Mouse (Mus musculus) stomach, embryonic 14.5 days (tissue): ENCODE results near the gene Lrp1. TPM values are rescaled to one million over a fixed set of nuclear protein-coding genes. Genes with fewer than 3 reads are reported as not detected.

Experiments
- ATAC-seq: fragments of 200-750 bp; cut with Nextera tagmentation; 2 replicates; pipeline ENCODE4 v1.8.0; 2017; ENCODE audit warnings: low read depth, moderate TSS enrichment; ENCODE audit not compliant: insufficient number of reproducible peaks, insufficient read depth, low FRiP score
- H3K27ac ChIP-seq: fragments of 300-500 bp; sonication (generic); 2 replicates; pipeline ENCODE4 v1.5.1; 2014; ENCODE audit warnings: mild to moderate bottlenecking, low read length, moderate library complexity, mixed read lengths
- H3K27me3 ChIP-seq: fragments of 300-500 bp; sonication (generic); 2 replicates; pipeline ENCODE4 v1.6.1; 2014; ENCODE audit warnings: low read length, control low read depth, mixed read lengths; ENCODE audit not compliant: control insufficient read depth, insufficient read depth
- H3K36me3 ChIP-seq: fragments of 300-500 bp; sonication (generic); 2 replicates; pipeline ENCODE4 v1.6.1; 2014; ENCODE audit warnings: mild to moderate bottlenecking, control low read depth, low read length, moderate library complexity, mixed read lengths; ENCODE audit not compliant: control insufficient read depth, insufficient read depth
- H3K4me1 ChIP-seq: fragments of 300-500 bp; sonication (generic); 2 replicates; pipeline ENCODE4 v1.6.1; 2014; ENCODE audit warnings: low read length, control low read depth, mixed read lengths; ENCODE audit not compliant: control insufficient read depth, insufficient read depth
- H3K4me2 ChIP-seq: fragments of 300-500 bp; sonication (generic); replicated peaks from 2 replicates; pipeline ENCODE4 v1.6.1; 2014; ENCODE audit warnings: low read depth, low read length, control low read depth
- H3K4me3 ChIP-seq: fragments of 300-500 bp; sonication (generic); 2 replicates; pipeline ENCODE4 v1.5.1; 2014; ENCODE audit warnings: low read depth, low read length, control low read depth
- H3K9ac ChIP-seq: fragments of 300-500 bp; sonication (generic); replicated peaks from 2 replicates; pipeline ENCODE4 v1.6.1; 2014; ENCODE audit warnings: low read depth, mild to moderate bottlenecking, control low read depth, low read length, moderate library complexity, mixed read lengths
- H3K9me3 ChIP-seq: fragments of 300-500 bp; sonication (generic); 2 replicates; pipeline ENCODE4 v1.6.1; 2016; ENCODE audit warnings: low read depth, low read length, control low read depth; ENCODE audit not compliant: control insufficient read depth
- WGBS: fragments of 180-500 bp; shearing (Covaris S2); extraction: QIAGEN DNeasy Blood & Tissue Kit; methylation state at CpG from one replicate; pipeline ENCODE4 v1.1.7; 2014; 5-methylcytosine and 5-hydroxymethylcytosine counted together
- polyA plus RNA-seq: library from polyadenylated mRNA; unstranded; fragments of >200 nt; fragmentation: Nextera tagmentation; extraction: Ambion mirVana; gene quantifications from 2 replicates; pipeline ENCODE4 v1.2.1, GENCODE M21; 2014

Lrp1 gene
- polyA plus RNA-seq, 1 experiment from 2014 or later: 98.0 TPM

DNA sequence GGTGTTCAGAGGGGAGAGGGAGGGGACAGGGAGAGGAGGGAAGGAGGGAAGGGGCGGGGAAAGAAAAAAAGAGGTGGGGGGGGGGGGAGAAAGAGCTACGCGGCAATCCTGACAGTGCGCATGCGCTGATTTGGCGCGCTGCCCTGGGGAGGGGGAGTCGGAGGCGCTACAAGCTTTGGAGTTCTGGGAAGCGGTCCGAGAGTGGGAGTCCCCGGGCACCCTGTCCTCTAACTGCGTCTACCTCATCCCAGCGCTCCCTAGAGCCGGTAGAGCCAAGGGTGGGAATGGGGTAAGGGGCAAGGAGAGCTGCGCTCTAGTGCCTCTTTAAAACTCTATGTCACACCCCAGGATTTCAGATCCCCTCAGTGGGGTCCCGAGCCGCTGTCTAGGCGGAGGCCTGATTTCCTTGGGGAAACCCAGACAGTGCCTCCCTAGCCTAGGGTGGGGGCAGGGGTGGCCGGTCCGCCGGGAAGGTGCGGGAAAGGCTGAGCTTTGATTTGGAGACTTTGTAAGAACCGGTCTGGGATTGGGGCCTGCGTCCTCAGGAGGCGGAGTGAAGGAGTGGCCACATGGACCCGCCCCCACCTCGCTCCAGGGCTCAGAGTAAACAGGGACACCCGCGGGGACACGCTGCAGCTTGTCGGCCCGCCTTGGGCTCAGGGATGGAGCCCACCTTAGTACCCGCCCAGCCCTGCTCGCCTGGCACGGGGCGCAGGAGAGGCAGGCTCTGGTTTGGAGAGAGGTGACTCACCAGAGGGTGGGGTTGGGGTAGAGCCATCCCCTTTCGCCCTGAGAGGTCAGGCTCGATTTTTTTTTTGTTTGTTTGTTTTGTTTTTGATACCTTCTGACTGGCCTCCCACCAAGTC lies 476 bp upstream of the Lrp1 start:
- Histone ChIP-seq H3K4me3 (peak overlapping the region; percentile 75), H3K4me1 (peaks cover 33% of the 10 kb centered on the region), H3K27me3 (no peaks in the 10 kb centered on the region), H3K4me2 (peak overlapping the region; percentile 91), H3K36me3 (0 out of 2 replicates have a peak, but pooled peaks cover 4% of the 10 kb centered on the region), H3K27ac (peak overlapping the region; percentile 99), H3K9ac (peak overlapping the region; percentile 61; the same call in 1 of the 2 replicates), H3K9me3 (peaks cover 3% of the 10 kb centered on the region)
- WGBS: under 1% methylated on average over 36 of the region's 39 CpGs
- ATAC-seq: peak; percentile 86

GRCm38 (mm10) chr10:127619941-127620405 lies 975 bp downstream of the Lrp1 start:
- peak overlapping the region; percentile 81 for H3K9ac ChIP-seq
- peak overlapping the region; percentile 75 for H3K4me3 ChIP-seq
- no peaks in the 10 kb centered on the region for H3K27me3 ChIP-seq
- ATAC-seq: no peak
- 3% methylated on average over 11 of the region's 12 CpGs for WGBS
- H3K9me3 ChIP-seq: no peaks in the 10 kb centered on the region
- 0 out of 2 replicates have a peak, but pooled peaks cover 4% of the 10 kb centered on the region for H3K36me3 ChIP-seq
- H3K4me2 ChIP-seq: peak overlapping the region; percentile 91
- peaks cover 48% of the 10 kb centered on the region for H3K4me1 ChIP-seq
- peak overlapping the region; percentile 99 for H3K27ac ChIP-seq

DNA sequence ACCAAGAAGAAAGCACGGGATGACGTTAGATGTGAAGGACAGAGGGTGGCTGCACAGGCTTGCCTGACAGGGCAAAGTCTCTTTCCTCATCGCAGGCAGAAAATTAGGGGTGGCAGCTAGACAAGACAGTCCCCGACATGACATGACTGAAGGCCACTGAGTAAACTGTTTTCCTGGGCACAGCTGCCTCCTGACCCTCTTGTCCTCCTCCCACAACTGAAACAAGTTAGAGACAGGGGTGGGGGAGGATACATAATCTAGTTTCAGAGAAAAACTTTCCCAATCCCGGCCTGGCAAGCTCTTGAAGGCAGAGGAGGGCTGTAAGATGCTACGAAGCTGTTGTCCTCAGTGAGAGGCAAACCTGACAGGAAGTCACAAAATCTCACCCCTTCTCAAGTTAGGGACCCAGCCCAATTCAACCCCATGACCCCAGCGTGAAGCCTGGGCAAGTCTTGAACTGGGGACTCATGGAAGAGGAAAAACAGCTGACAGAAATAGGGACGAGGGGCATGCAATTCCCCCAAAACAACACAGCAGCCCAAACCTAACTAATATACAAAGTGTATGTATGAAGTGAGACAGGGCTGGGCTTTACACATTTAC lies 1.7 kb downstream of the Lrp1 start:
- Histone ChIP-seq H3K9ac (peak overlapping the region; percentile 81; the same call in 1 of the 2 replicates), H3K36me3 (0 out of 2 replicates have a peak, but pooled peaks cover 4% of the 10 kb centered on the region), H3K27me3 (no peaks in the 10 kb centered on the region), H3K4me2 (peak overlapping the region; percentile 91), H3K4me1 (peaks cover 55% of the 10 kb centered on the region), H3K9me3 (no peaks in the 10 kb centered on the region), H3K4me3 (peak overlapping the region; percentile 75), H3K27ac (peak overlapping the region; percentile 99; the same call in 1 of the 2 replicates)
- no peak for ATAC-seq
- 24% methylated on average over 8 of the region's 8 CpGs for WGBS

DNA sequence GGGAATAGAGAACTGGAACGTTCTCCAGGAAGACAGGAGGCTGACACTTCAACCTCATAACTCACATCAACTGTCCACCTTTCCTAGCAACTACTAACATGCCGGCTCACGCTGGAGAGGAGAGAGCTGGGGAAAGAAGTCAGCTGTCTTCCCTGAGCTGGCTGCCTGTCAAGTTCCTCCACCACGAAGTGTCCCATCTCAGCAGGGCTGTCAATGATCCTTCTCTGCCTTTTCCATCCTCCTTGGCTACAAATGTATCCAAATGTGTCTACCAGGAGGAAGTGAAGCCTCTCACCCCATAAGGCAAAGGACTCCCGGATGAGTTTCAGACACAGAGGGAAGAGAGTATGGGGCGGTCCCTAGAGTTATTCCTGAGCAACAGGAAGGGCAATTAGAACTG lies 2.8 kb downstream of the Lrp1 start:
- peak overlapping the region; percentile 75; the same call in 1 of the 2 replicates for H3K4me3 ChIP-seq

GRCm38 (mm10) chr10:127617294-127617693 lies 3.7 kb downstream of the Lrp1 start:
- Histone ChIP-seq H3K36me3 (peaks cover 6% of the 10 kb centered on the region; the same call in 1 of the 2 replicates), H3K4me3 (no peak overlapping the region), H3K27ac (no peak overlapping the region), H3K4me1 (peaks cover 60% of the 10 kb centered on the region), H3K27me3 (no peaks in the 10 kb centered on the region), H3K4me2 (peak overlapping the region; percentile 91; the same call in 1 of the 2 replicates), H3K9ac (no peak overlapping the region), H3K9me3 (no peaks in the 10 kb centered on the region)
- 36% methylated on average over 4 of the region's 4 CpGs for WGBS
- no peak for ATAC-seq

More for the DNA sequence above, 2.8 kb downstream of the Lrp1 start:
- Histone ChIP-seq H3K9ac (no peak overlapping the region), H3K4me1 (peaks cover 62% of the 10 kb centered on the region), H3K9me3 (no peaks in the 10 kb centered on the region), H3K27me3 (no peaks in the 10 kb centered on the region), H3K36me3 (0 out of 2 replicates have a peak, but pooled peaks cover 4% of the 10 kb centered on the region), H3K4me2 (peak overlapping the region; percentile 91), H3K27ac (peak overlapping the region; percentile 41; the same call in 1 of the 2 replicates)
- WGBS: 32% methylated on average over 6 of the region's 6 CpGs
- ATAC-seq: no peak

DNA sequence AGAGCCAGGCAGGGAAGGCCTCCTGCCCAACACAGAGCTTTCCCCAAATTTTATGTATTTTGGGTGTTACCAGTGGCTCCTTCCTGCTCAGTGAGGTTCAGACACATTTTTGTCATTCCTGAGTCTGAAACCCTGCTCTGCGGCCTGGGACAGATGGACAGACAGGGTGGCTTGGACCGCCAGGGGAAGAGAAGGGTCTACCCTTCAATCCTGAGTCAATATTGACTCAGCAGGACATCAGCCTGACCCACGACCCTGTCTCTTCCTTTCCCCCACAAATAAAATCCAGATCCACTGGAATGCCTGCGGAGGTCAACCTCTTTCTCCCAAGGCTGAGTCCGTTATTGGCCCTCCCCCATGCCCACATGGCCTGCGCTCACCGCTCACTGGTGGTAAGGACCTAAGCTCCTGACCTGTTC lies 4.7 kb downstream of the Lrp1 start:
- H3K4me2 ChIP-seq: peak overlapping the region; percentile 10; the same call in 1 of the 2 replicates
- 32% methylated on average over 7 of the region's 7 CpGs for WGBS
- no peaks in the 10 kb centered on the region for H3K27me3 ChIP-seq
- peak overlapping the region; percentile 89; the same call in 1 of the 2 replicates for H3K27ac ChIP-seq
- H3K4me1 ChIP-seq: peaks cover 57% of the 10 kb centered on the region
- H3K9me3 ChIP-seq: no peaks in the 10 kb centered on the region
- H3K4me3 ChIP-seq: no peak overlapping the region
- H3K36me3 ChIP-seq: peaks cover 17% of the 10 kb centered on the region
- ATAC-seq: no peak
- H3K9ac ChIP-seq: no peak overlapping the region

DNA sequence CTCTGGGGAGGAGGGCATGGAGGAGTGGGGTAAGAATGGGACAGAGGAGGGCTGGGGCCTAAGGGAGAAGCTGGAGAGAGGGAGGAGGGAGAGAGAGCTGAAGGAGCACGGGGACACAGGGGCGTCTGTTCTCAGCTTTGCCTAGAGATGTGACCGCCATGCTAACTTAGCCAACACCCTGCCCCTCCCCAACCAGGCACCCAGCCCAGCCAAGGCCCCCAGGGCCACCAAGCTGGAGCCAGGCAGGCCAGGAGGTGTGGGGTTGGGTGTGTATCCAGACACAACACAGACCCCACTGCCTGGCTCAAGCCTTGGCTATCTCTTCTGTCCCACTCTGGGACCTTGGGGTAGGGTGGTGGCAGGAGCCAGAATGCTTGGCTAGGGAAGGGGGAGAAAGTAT lies 5.4 kb downstream of the Lrp1 start:
- peak overlapping the region; percentile 89 for H3K27ac ChIP-seq
- ATAC-seq: no peak
- peaks cover 18% of the 10 kb centered on the region for H3K36me3 ChIP-seq
- 56% methylated on average over 1 of the region's 3 CpGs for WGBS
- H3K4me2 ChIP-seq: peak overlapping the region; percentile 10; the same call in 1 of the 2 replicates
- no peaks in the 10 kb centered on the region for H3K27me3 ChIP-seq
- H3K9me3 ChIP-seq: no peaks in the 10 kb centered on the region
- H3K4me3 ChIP-seq: no peak overlapping the region
- peaks cover 57% of the 10 kb centered on the region for H3K4me1 ChIP-seq
- no peak overlapping the region for H3K9ac ChIP-seq

DNA sequence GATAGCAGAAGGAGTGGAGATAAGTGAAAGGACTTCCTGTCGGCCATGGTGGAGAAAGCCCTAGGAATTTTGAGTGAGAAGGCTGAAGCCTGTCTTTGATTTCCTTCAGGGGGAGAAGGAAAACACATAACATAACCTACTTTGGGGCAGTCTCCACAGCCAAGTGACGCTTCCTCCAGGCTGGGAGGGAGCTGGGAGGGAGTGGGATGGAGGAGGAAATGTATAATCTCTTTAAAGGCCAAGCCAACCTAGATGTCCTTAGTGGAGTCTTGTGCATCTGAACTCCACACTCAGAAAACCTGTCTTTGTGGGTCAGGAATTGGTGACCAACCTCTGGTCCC lies 5.9 kb downstream of the Lrp1 start:
- 35% methylated on average over 2 of the region's 2 CpGs for WGBS
- H3K27me3 ChIP-seq: no peaks in the 10 kb centered on the region
- no peak overlapping the region for H3K4me3 ChIP-seq
- no peak overlapping the region for H3K9ac ChIP-seq
- peak overlapping the region; percentile 29 for H3K4me2 ChIP-seq
- ATAC-seq: no peak
- peak overlapping the region; percentile 89 for H3K27ac ChIP-seq
- no peaks in the 10 kb centered on the region for H3K9me3 ChIP-seq
- H3K4me1 ChIP-seq: peaks cover 58% of the 10 kb centered on the region
- H3K36me3 ChIP-seq: peaks cover 23% of the 10 kb centered on the region
